Comparison of ENCODE assay signal across 12 mouse cellular contexts in genomic region chr1:90967583-90967982, GRCm38 (mm10). TPM values are rescaled to one million over a fixed set of nuclear protein-coding genes. Genes with fewer than 3 reads are reported as not detected.
DNase-seq lines count a peak whose midpoint lies in the region; ATAC-seq and TF ChIP-seq lines count a peak whose summit lies in the region.
"Had no signal": no experiment of that assay in that cellular context is flagged by ENCODE, and none has a peak within 500 bp of the region (broad histone marks: within the 10 kb centered on the region; RNA-seq: fewer than 3 reads in every experiment).

No protein-coding gene starts in this region.

- no peak for TF ChIP-seq POLR2A in liver, adult 2 months (IDR thresholded peaks at IDR 0.05; ENCODE audit: extremely low read depth, insufficient read depth, low read length)
- no peak for TF ChIP-seq POLR2A in brain, embryonic 14.5 days (IDR thresholded peaks at IDR 0.05; ENCODE audit: borderline replicate concordance, extremely low read depth, insufficient read depth, insufficient read length, poor library complexity, severe bottlenecking)

- H3K27me3 ChIP-seq in liver, adult 2 months (ENCODE audit: control insufficient read depth, insufficient read depth, low read length): no peaks in the 10 kb centered on the region
- no peaks in the 10 kb centered on the region; the same call in none of the 2 replicates for H3K27me3 ChIP-seq in liver, embryonic 12.5 days (replicated peaks)
- no peaks in the 10 kb centered on the region; the same call in 1 of the 2 replicates for H3K27me3 ChIP-seq in hindbrain, embryonic 14.5 days (ENCODE audit: control insufficient read depth, insufficient read depth, low read length)
- H3K27me3 ChIP-seq: embryonic facial prominence, embryonic 15.5 days; limb, embryonic 15.5 days; Patski had no signal

- DNase-seq in liver, adult 2 months (ENCODE audit: extremely low read depth, low read depth, low spot score): peak; percentile 90
- peak; percentile 86 for DNase-seq in brain, embryonic 14.5 days (ENCODE audit: low read depth)
- no peak for DNase-seq in hindbrain, embryonic 14.5 days (ENCODE audit: low spot score)
- DNase-seq in lung, postnatal 4 days: peak; percentile 56 to 75
- no peak for DNase-seq in layer of hippocampus, adult 8-10 months (ENCODE audit: low spot score in 2 of 2)
- DNase-seq in thymus, postnatal 25 days: no peak
- no peak for DNase-seq in layer of hippocampus, postnatal 25 days (ENCODE audit: extremely low spot score in 1 of 2, low spot score in 1 of 2)
- DNase-seq: right cerebral cortex, postnatal 14 days had no signal

- ATAC-seq in liver, embryonic 12.5 days: no peak
- peak; percentile 64; the same call in 1 of the 2 replicates for ATAC-seq in hindbrain, embryonic 14.5 days (ENCODE audit: low FRiP score)
- ATAC-seq: Patski had no signal

- H3K9me3 ChIP-seq in liver, embryonic 12.5 days (replicated peaks): no peaks in the 10 kb centered on the region
- H3K9me3 ChIP-seq in hindbrain, embryonic 14.5 days (ENCODE audit: control insufficient read depth, low read length): no peaks in the 10 kb centered on the region
- H3K9me3 ChIP-seq: embryonic facial prominence, embryonic 15.5 days; limb, embryonic 15.5 days had no signal

- peak overlapping the region; percentile 28 for H3K27ac ChIP-seq in liver, adult 2 months (replicated peaks; ENCODE audit: insufficient read depth, low read depth, low read length)
- H3K27ac ChIP-seq in liver, embryonic 12.5 days: no peak overlapping the region
- H3K27ac ChIP-seq in hindbrain, embryonic 14.5 days: no peak overlapping the region
- H3K27ac ChIP-seq: embryonic facial prominence, embryonic 15.5 days; limb, embryonic 15.5 days had no signal

- TF ChIP-seq CTCF in liver, adult 2 months (IDR thresholded peaks at IDR 0.05; ENCODE audit: low read depth, low read length): no peak
- no peak for TF ChIP-seq CTCF in brain, embryonic 14.5 days (IDR thresholded peaks at IDR 0.05; ENCODE audit: borderline replicate concordance, extremely low read depth, insufficient read depth, insufficient read length)

- H3K79me2 ChIP-seq in liver, adult 2 months (ENCODE audit: control insufficient read depth, insufficient read depth, low read length): peaks cover 10% of the 10 kb centered on the region; the same call in 1 of the 2 replicates

- H3K4me3 ChIP-seq in liver, adult 2 months (ENCODE audit: insufficient read depth, low read depth, low read length): no peak overlapping the region
- no peak overlapping the region for H3K4me3 ChIP-seq in liver, embryonic 12.5 days
- no peak overlapping the region for H3K4me3 ChIP-seq in hindbrain, embryonic 14.5 days (replicated peaks; ENCODE audit: low read length)
- H3K4me3 ChIP-seq: embryonic facial prominence, embryonic 15.5 days; limb, embryonic 15.5 days had no signal

- peaks cover 23% of the 10 kb centered on the region for H3K4me1 ChIP-seq in liver, adult 2 months (ENCODE audit: control insufficient read depth, insufficient read depth, low read length)
- peaks cover 4% of the 10 kb centered on the region; the same call in 1 of the 2 replicates for H3K4me1 ChIP-seq in liver, embryonic 12.5 days
- no peaks in the 10 kb centered on the region for H3K4me1 ChIP-seq in hindbrain, embryonic 14.5 days (replicated peaks; ENCODE audit: control insufficient read depth, insufficient read depth, low read length)

- H3K4me2 ChIP-seq in liver, embryonic 12.5 days: no peak overlapping the region
- H3K4me2 ChIP-seq in hindbrain, embryonic 14.5 days (replicated peaks): no peak overlapping the region
- H3K4me2 ChIP-seq: embryonic facial prominence, embryonic 15.5 days; limb, embryonic 15.5 days had no signal

- peak overlapping the region; percentile 12; the same call in 1 of the 2 replicates for H3K9ac ChIP-seq in liver, adult 2 months (ENCODE audit: low read depth, low read length)
- no peak overlapping the region for H3K9ac ChIP-seq in liver, embryonic 12.5 days
- no peak overlapping the region for H3K9ac ChIP-seq in hindbrain, embryonic 14.5 days
- H3K9ac ChIP-seq: embryonic facial prominence, embryonic 15.5 days; limb, embryonic 15.5 days had no signal

- H3K36me3 ChIP-seq in liver, adult 2 months (ENCODE audit: control insufficient read depth, insufficient read depth, low read length): no peaks in the 10 kb centered on the region
- no peaks in the 10 kb centered on the region for H3K36me3 ChIP-seq in liver, embryonic 12.5 days
- no peaks in the 10 kb centered on the region for H3K36me3 ChIP-seq in hindbrain, embryonic 14.5 days (replicated peaks; ENCODE audit: control insufficient read depth, insufficient read depth)
- H3K36me3 ChIP-seq: embryonic facial prominence, embryonic 15.5 days; limb, embryonic 15.5 days had no signal

- 16% methylated on average over 7 of the region's 7 CpGs for WGBS in liver, adult 2 months
- WGBS in liver, embryonic 12.5 days (ENCODE audit: insufficient replicate concordance): 71% methylated on average over 7 of the region's 7 CpGs
- WGBS in hindbrain, embryonic 14.5 days: 38% methylated on average over 7 of the region's 7 CpGs

RNA-seq across cellular contexts. Expression of gene Rab17, which starts 1.9 kb away (rescaled TPM):
- total RNA-seq in liver, adult 2 months (2014; rRNA removed): 20.7 and 27.0 TPM in 2 replicates
- polyA plus RNA-seq in liver, adult 2 months (2012; rRNA removed): 14.7 and 18.8 TPM in 2 replicates
- 3.2 and 3.3 TPM in 2 replicates for polyA plus RNA-seq in liver, embryonic 12.5 days (2016; fragmentation: Nextera tagmentation; extraction: Ambion mirVana)
- 0.25 TPM in 1 of 2 replicates, not detected in the other for polyA plus RNA-seq in brain, embryonic 14.5 days (2012; rRNA removed)
- polyA plus RNA-seq in hindbrain, embryonic 14.5 days (2014; fragmentation: Nextera tagmentation; extraction: Ambion mirVana): 0.13 TPM in 1 of 2 replicates, not detected in the other
- total RNA-seq in layer of hippocampus, adult 8-10 months (2022): not detected
- total RNA-seq in layer of hippocampus, postnatal 25 days (2021): not detected

RNA-seq across cellular contexts. Expression of gene Prlh, which starts 14.7 kb away (rescaled TPM):
- not detected in 2 replicates for total RNA-seq in liver, adult 2 months (2014; rRNA removed)
- polyA plus RNA-seq in liver, adult 2 months (2012; rRNA removed): not detected in 2 replicates
- polyA plus RNA-seq in liver, embryonic 12.5 days (2016; fragmentation: Nextera tagmentation; extraction: Ambion mirVana): 0.67 TPM in 1 of 2 replicates, not detected in the other
- polyA plus RNA-seq in brain, embryonic 14.5 days (2012; rRNA removed): not detected in 2 replicates
- not detected in 2 replicates for polyA plus RNA-seq in hindbrain, embryonic 14.5 days (2014; fragmentation: Nextera tagmentation; extraction: Ambion mirVana)
- not detected for total RNA-seq in layer of hippocampus, adult 8-10 months (2022)
- not detected for total RNA-seq in layer of hippocampus, postnatal 25 days (2021)
- polyA plus RNA-seq: embryonic facial prominence, embryonic 15.5 days; limb, embryonic 15.5 days; Patski had no signal

RNA-seq across cellular contexts. Expression of gene Lrrfip1, which starts 31.0 kb away (rescaled TPM):
- total RNA-seq in liver, adult 2 months (2014; rRNA removed): 20.1 and 22.4 TPM in 2 replicates
- polyA plus RNA-seq in liver, adult 2 months (2012; rRNA removed): 3.4 and 4.8 TPM in 2 replicates
- polyA plus RNA-seq in liver, embryonic 12.5 days (2016; fragmentation: Nextera tagmentation; extraction: Ambion mirVana): 17.4 and 18.1 TPM in 2 replicates
- polyA plus RNA-seq in brain, embryonic 14.5 days (2012; rRNA removed): 26.0 and 31.7 TPM in 2 replicates
- 39.5 and 43.3 TPM in 2 replicates for polyA plus RNA-seq in hindbrain, embryonic 14.5 days (2014; fragmentation: Nextera tagmentation; extraction: Ambion mirVana)
- 10 to 100 TPM; 66.2 to 83.0 (median 73.9) TPM for total RNA-seq in layer of hippocampus, adult 8-10 months (2022)
- total RNA-seq in layer of hippocampus, postnatal 25 days (2021): 10 to 100 TPM; 64.0 to 74.4 TPM

RNA-seq across cellular contexts. Expression of gene Mlph, which starts 52.7 kb away (rescaled TPM):
- total RNA-seq in liver, adult 2 months (2014; rRNA removed): 0.37 and 0.74 TPM in 2 replicates
- polyA plus RNA-seq in liver, adult 2 months (2012; rRNA removed): 0.20 and 0.27 TPM in 2 replicates
- polyA plus RNA-seq in liver, embryonic 12.5 days (2016; fragmentation: Nextera tagmentation; extraction: Ambion mirVana): 0.05 TPM in 1 of 2 replicates, not detected in the other
- 0.20 and 0.31 TPM in 2 replicates for polyA plus RNA-seq in brain, embryonic 14.5 days (2012; rRNA removed)
- polyA plus RNA-seq in hindbrain, embryonic 14.5 days (2014; fragmentation: Nextera tagmentation; extraction: Ambion mirVana): 0.13 TPM in 2 replicates
- 1 to 10 TPM; 1.6 to 5.2 (median 3.5) TPM for total RNA-seq in layer of hippocampus, adult 8-10 months (2022)
- total RNA-seq in layer of hippocampus, postnatal 25 days (2021): 1 to 10 TPM in 1 of 2 experiments, under 1 TPM in 1; 0.49 to 1.0 TPM

Comparison
In these comparisons a context has a peak if more than half of its experiments do, and no peak if none do; other contexts are left out.
1. DNase-seq: peak in liver, adult 2 months (single experiment), brain, embryonic 14.5 days (single experiment) and lung, postnatal 4 days (2 of 2); none in hindbrain, embryonic 14.5 days (single experiment), layer of hippocampus, adult 8-10 months (0 of 2), thymus, postnatal 25 days (single experiment) and layer of hippocampus, postnatal 25 days (0 of 2).